Mouse (Mus musculus) gastrocnemius, adult 8-10 months (tissue): ENCODE measurements around the gene Entpd8. TPM values are rescaled to one million over a fixed set of nuclear protein-coding genes. Genes with fewer than 3 reads are reported as not detected.

Experiments
- microRNA-seq: library from miRNA; unstranded; fragments of <30 nt; microRNA quantifications from one replicate; pipeline ENCODE4 v1.2.0, GENCODE M21; 2022
- total RNA-seq, 4 experiments: library from RNA; stranded (reverse); gene quantifications; 2 replicates each; pipeline ENCODE4 v1.2.4; 2022

The Entpd8 gene
- total RNA-seq, 4 experiments from 2014 or later, result not detected

Small RNA genes lying within 50 kb of the gene (microRNA-seq; reads per million reads assigned to microRNA genes)
- not detected for gene Gm24328
- gene Mir7664, result not detected

Other genes starting within 250 kb of the Entpd8 start
- gene Ehmt1, start 160.7 kb upstream of the Entpd8 start, total RNA-seq, result 10 to 100 TPM; 17.6 to 24.3 (median 22.1) TPM
- gene Arrdc1, start 145.1 kb upstream of the Entpd8 start, total RNA-seq, result 1 to 10 TPM; 1.2 to 3.3 (median 2.2) TPM
- 10 to 100 TPM; 19.9 to 24.0 (median 23.1) TPM for gene Zmynd19, start 130.5 kb upstream of the Entpd8 start, total RNA-seq
- gene Dph7, start 117.9 kb upstream of the Entpd8 start, total RNA-seq, result 1 to 10 TPM; 3.8 to 4.3 (median 4.2) TPM
- 10 to 100 TPM; 33.0 to 39.9 (median 34.9) TPM for gene Mrpl41, start 105.2 kb upstream of the Entpd8 start, total RNA-seq
- 10 to 100 TPM; 32.8 to 48.4 (median 40.4) TPM for gene Pnpla7, start 104.3 kb upstream of the Entpd8 start, total RNA-seq
- gene Nsmf, start 25.9 kb upstream of the Entpd8 start, total RNA-seq, result 1 to 10 TPM; 5.6 to 8.4 (median 7.2) TPM
- not detected for gene Noxa1, start 14.8 kb downstream of the Entpd8 start, total RNA-seq
- 1 to 10 TPM; 3.0 to 7.1 (median 5.9) TPM for gene Nrarp, start 100.5 kb downstream of the Entpd8 start, total RNA-seq
- under 1 TPM; 0.48 to 0.92 (median 0.76) TPM for gene Tor4a, start 116.6 kb downstream of the Entpd8 start, total RNA-seq
- gene Nelfb, start 131.2 kb downstream of the Entpd8 start, total RNA-seq, result 10 to 100 TPM; 20.8 to 28.3 (median 22.6) TPM
- not detected for gene Stpg3, start 134.3 kb downstream of the Entpd8 start, total RNA-seq
- not detected for gene Fam166a, start 138.4 kb downstream of the Entpd8 start, total RNA-seq
- gene Tubb4b, start 144.4 kb downstream of the Entpd8 start, total RNA-seq, result 100 to 1,000 TPM; 228 to 239 (median 232) TPM
- not detected for gene Slc34a3, start 154.1 kb downstream of the Entpd8 start, total RNA-seq
- gene Rnf224, start 156.5 kb downstream of the Entpd8 start, total RNA-seq, result not detected
- under 1 TPM; 0.36 to 0.87 (median 0.69) TPM for gene Rnf208, start 162.0 kb downstream of the Entpd8 start, total RNA-seq
- gene Cysrt1, start 162.1 kb downstream of the Entpd8 start, total RNA-seq, result not detected
- gene AL732309.1, start 166.6 kb downstream of the Entpd8 start, total RNA-seq, result 1 to 10 TPM in 2 of 4 experiments, under 1 TPM in 2; 0.54 to 1.8 (median 1.2) TPM
- 10 to 100 TPM; 11.7 to 14.1 (median 13.1) TPM for gene Tmem203, start 175.1 kb downstream of the Entpd8 start, total RNA-seq
- gene Tprn, start 182.3 kb downstream of the Entpd8 start, total RNA-seq, result 1 to 10 TPM; 2.0 to 5.3 (median 2.6) TPM
- 10 to 100 TPM; 29.0 to 36.4 (median 31.2) TPM for gene Ssna1, start 192.1 kb downstream of the Entpd8 start, total RNA-seq
- 10 to 100 TPM; 30.4 to 33.4 (median 31.3) TPM for gene Anapc2, start 192.2 kb downstream of the Entpd8 start, total RNA-seq
- not detected for gene Tmem210, start 207.8 kb downstream of the Entpd8 start, total RNA-seq
- gene Lrrc26, start 209.6 kb downstream of the Entpd8 start, total RNA-seq, result not detected
- not detected for gene Grin1, start 238.9 kb downstream of the Entpd8 start, total RNA-seq